12 mouse cellular contexts compared by ENCODE assay signal in the genomic region with DNA sequence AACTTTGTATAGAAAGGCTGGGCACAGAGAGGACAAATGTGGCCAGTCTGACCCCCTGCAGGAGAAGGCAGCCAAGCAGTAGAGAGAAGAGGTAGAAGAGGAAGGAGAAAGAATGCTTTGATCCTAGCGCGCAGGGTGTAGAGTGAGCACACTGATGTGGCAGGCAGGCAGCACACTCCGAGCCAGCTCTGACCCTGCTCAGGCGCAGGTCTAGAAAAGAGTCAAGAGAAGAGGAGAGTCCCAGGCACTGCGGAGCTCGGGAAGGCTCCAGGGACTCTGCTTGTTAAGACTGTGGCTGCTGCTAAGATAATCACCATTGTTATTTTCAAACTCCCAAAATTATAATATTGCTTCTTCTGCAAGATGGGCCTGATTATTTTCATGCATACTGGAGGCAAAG.
DNase-seq lines count a peak whose midpoint lies in the region; ATAC-seq and TF ChIP-seq lines count a peak whose summit lies in the region.
"Had no signal": no experiment of that assay in that cellular context is flagged by ENCODE, and none has a peak within 500 bp of the region (broad histone marks: within the 10 kb centered on the region; RNA-seq: fewer than 3 reads in every experiment).

No protein-coding gene starts in this region.

- H3K36me3 ChIP-seq in forebrain, embryonic 10.5 days (replicated peaks), result no peaks in the 10 kb centered on the region
- no peaks in the 10 kb centered on the region for H3K36me3 ChIP-seq in forebrain, embryonic 15.5 days
- H3K36me3 ChIP-seq in hindbrain, embryonic 12.5 days, result no peaks in the 10 kb centered on the region
- H3K36me3 ChIP-seq in hindbrain, postnatal 0 days (ENCODE audit: insufficient read depth, low read length), result no peaks in the 10 kb centered on the region
- H3K36me3 ChIP-seq in neural tube, embryonic 11.5 days (ENCODE audit: control insufficient read depth, insufficient read depth, low read length), result no peaks in the 10 kb centered on the region
- H3K36me3 ChIP-seq in neural tube, embryonic 15.5 days, result no peaks in the 10 kb centered on the region
- no peaks in the 10 kb centered on the region for H3K36me3 ChIP-seq in limb, embryonic 12.5 days
- H3K36me3 ChIP-seq: limb, embryonic 15.5 days had no signal

- no peaks in the 10 kb centered on the region for H3K27me3 ChIP-seq in forebrain, embryonic 10.5 days (ENCODE audit: poor library complexity, severe bottlenecking)
- no peaks in the 10 kb centered on the region for H3K27me3 ChIP-seq in forebrain, embryonic 15.5 days
- H3K27me3 ChIP-seq in hindbrain, embryonic 12.5 days, result no peaks in the 10 kb centered on the region
- H3K27me3 ChIP-seq in hindbrain, postnatal 0 days (ENCODE audit: insufficient read depth, low read length), result no peaks in the 10 kb centered on the region
- H3K27me3 ChIP-seq in neural tube, embryonic 11.5 days (ENCODE audit: control insufficient read depth, insufficient read depth, low read length), result no peaks in the 10 kb centered on the region
- H3K27me3 ChIP-seq in neural tube, embryonic 15.5 days (replicated peaks), result no peaks in the 10 kb centered on the region
- H3K27me3 ChIP-seq in limb, embryonic 12.5 days, result no peaks in the 10 kb centered on the region
- H3K27me3 ChIP-seq: limb, embryonic 15.5 days had no signal

- no peak for DNase-seq in forebrain, embryonic 10.5 days (ENCODE audit: extremely low spot score, low spot score)
- DNase-seq in hindbrain, postnatal 0 days (ENCODE audit: low spot score), result no peak
- no peak for DNase-seq in neural tube, embryonic 11.5 days (ENCODE audit: low spot score)
- DNase-seq in gastrocnemius, postnatal 36 days, result no peak
- DNase-seq: cerebellum, adult 2 months; kidney, adult 18-20 months; lung, postnatal 4 days had no signal

- H3K4me3 ChIP-seq in forebrain, embryonic 10.5 days, result peak overlapping the region; percentile 7
- no peak overlapping the region for H3K4me3 ChIP-seq in forebrain, embryonic 15.5 days
- H3K4me3 ChIP-seq in hindbrain, embryonic 12.5 days, result no peak overlapping the region
- no peak overlapping the region for H3K4me3 ChIP-seq in hindbrain, postnatal 0 days (ENCODE audit: low read length)
- H3K4me3 ChIP-seq in neural tube, embryonic 11.5 days (ENCODE audit: low read depth, low read length), result no peak overlapping the region
- no peak overlapping the region for H3K4me3 ChIP-seq in neural tube, embryonic 15.5 days (replicated peaks)
- no peak overlapping the region for H3K4me3 ChIP-seq in limb, embryonic 12.5 days (replicated peaks)
- H3K4me3 ChIP-seq: limb, embryonic 15.5 days had no signal

- no peak for TF ChIP-seq CTCF in hindbrain, postnatal 0 days (IDR thresholded peaks at IDR 0.05; ENCODE audit: low read depth)

- H3K9me3 ChIP-seq in forebrain, embryonic 10.5 days, result no peaks in the 10 kb centered on the region
- no peaks in the 10 kb centered on the region for H3K9me3 ChIP-seq in forebrain, embryonic 15.5 days
- H3K9me3 ChIP-seq in hindbrain, embryonic 12.5 days (replicated peaks), result no peaks in the 10 kb centered on the region
- no peaks in the 10 kb centered on the region for H3K9me3 ChIP-seq in hindbrain, postnatal 0 days (ENCODE audit: low read length)
- no peaks in the 10 kb centered on the region for H3K9me3 ChIP-seq in neural tube, embryonic 11.5 days (ENCODE audit: control insufficient read depth, low read length)
- H3K9me3 ChIP-seq in neural tube, embryonic 15.5 days (replicated peaks), result no peaks in the 10 kb centered on the region
- H3K9me3 ChIP-seq in limb, embryonic 12.5 days, result no peaks in the 10 kb centered on the region
- H3K9me3 ChIP-seq: limb, embryonic 15.5 days had no signal

- intact Hi-C loops in gastrocnemius, postnatal 36 days (cut with DNase I), result no loop called here

- under 1% methylated on average over 6 of the region's 6 CpGs for WGBS in forebrain, embryonic 10.5 days
- 6% methylated on average over 6 of the region's 6 CpGs for WGBS in forebrain, embryonic 15.5 days
- 2% methylated on average over 6 of the region's 6 CpGs for WGBS in hindbrain, embryonic 12.5 days
- 13% methylated on average over 6 of the region's 6 CpGs for WGBS in hindbrain, postnatal 0 days
- 3% methylated on average over 6 of the region's 6 CpGs for WGBS in neural tube, embryonic 11.5 days
- 17% methylated on average over 6 of the region's 6 CpGs for WGBS in neural tube, embryonic 15.5 days
- WGBS in limb, embryonic 12.5 days, result 12% methylated on average over 6 of the region's 6 CpGs

- H3K4me1 ChIP-seq in forebrain, embryonic 10.5 days, result peaks cover 47% of the 10 kb centered on the region
- H3K4me1 ChIP-seq in forebrain, embryonic 15.5 days, result peaks cover 32% of the 10 kb centered on the region
- H3K4me1 ChIP-seq in hindbrain, embryonic 12.5 days, result peaks cover 36% of the 10 kb centered on the region
- H3K4me1 ChIP-seq in hindbrain, postnatal 0 days (ENCODE audit: insufficient read depth, low read length), result peaks cover 8% of the 10 kb centered on the region; the same call in 1 of the 2 replicates
- peaks cover 19% of the 10 kb centered on the region for H3K4me1 ChIP-seq in neural tube, embryonic 11.5 days (ENCODE audit: control insufficient read depth, insufficient read depth, low read length)
- peaks cover 30% of the 10 kb centered on the region for H3K4me1 ChIP-seq in neural tube, embryonic 15.5 days
- H3K4me1 ChIP-seq in limb, embryonic 12.5 days (replicated peaks), result peaks cover 34% of the 10 kb centered on the region

- H3K9ac ChIP-seq in forebrain, embryonic 15.5 days (replicated peaks), result no peak overlapping the region
- H3K9ac ChIP-seq in hindbrain, embryonic 12.5 days, result no peak overlapping the region
- H3K9ac ChIP-seq in hindbrain, postnatal 0 days (replicated peaks; ENCODE audit: low read length), result no peak overlapping the region
- H3K9ac ChIP-seq in neural tube, embryonic 11.5 days (ENCODE audit: low read length), result no peak overlapping the region
- no peak overlapping the region for H3K9ac ChIP-seq in neural tube, embryonic 15.5 days (replicated peaks)
- no peak overlapping the region for H3K9ac ChIP-seq in limb, embryonic 12.5 days (replicated peaks)
- H3K9ac ChIP-seq: limb, embryonic 15.5 days had no signal

- peak overlapping the region; percentile 68 for H3K27ac ChIP-seq in forebrain, embryonic 10.5 days
- no peak overlapping the region for H3K27ac ChIP-seq in forebrain, embryonic 15.5 days (replicated peaks)
- H3K27ac ChIP-seq in hindbrain, embryonic 12.5 days, result peak overlapping the region; percentile 17; the same call in 1 of the 2 replicates
- H3K27ac ChIP-seq in hindbrain, postnatal 0 days, result no peak overlapping the region
- no peak overlapping the region for H3K27ac ChIP-seq in neural tube, embryonic 11.5 days (ENCODE audit: low read depth, low read length)
- no peak overlapping the region for H3K27ac ChIP-seq in neural tube, embryonic 15.5 days (replicated peaks)
- H3K27ac ChIP-seq in limb, embryonic 12.5 days, result no peak overlapping the region
- H3K27ac ChIP-seq: limb, embryonic 15.5 days had no signal

- no peak overlapping the region for H3K4me2 ChIP-seq in forebrain, embryonic 15.5 days (replicated peaks)
- H3K4me2 ChIP-seq in hindbrain, embryonic 12.5 days (replicated peaks), result 0 out of 2 replicates have a peak overlapping the region, but pooled peaks have one; percentile 13
- no peak overlapping the region for H3K4me2 ChIP-seq in hindbrain, postnatal 0 days (ENCODE audit: low read depth, low read length)
- H3K4me2 ChIP-seq in neural tube, embryonic 11.5 days (ENCODE audit: low read depth), result 0 out of 2 replicates have a peak overlapping the region, but pooled peaks have one; percentile 2
- H3K4me2 ChIP-seq in neural tube, embryonic 15.5 days, result no peak overlapping the region
- H3K4me2 ChIP-seq in limb, embryonic 12.5 days, result peak overlapping the region; percentile 17; the same call in 1 of the 2 replicates
- H3K4me2 ChIP-seq: limb, embryonic 15.5 days had no signal

- no peak for ATAC-seq in forebrain, embryonic 15.5 days (replicated peaks)
- ATAC-seq in hindbrain, embryonic 12.5 days (ENCODE audit: low FRiP score), result no peak
- ATAC-seq in hindbrain, postnatal 0 days, result no peak
- ATAC-seq in neural tube, embryonic 11.5 days (ENCODE audit: insufficient read depth, low FRiP score, low TSS enrichment), result no peak
- no peak for ATAC-seq in neural tube, embryonic 15.5 days (ENCODE audit: low FRiP score)
- ATAC-seq in limb, embryonic 12.5 days (ENCODE audit: insufficient number of reproducible peaks, insufficient read depth, low FRiP score, low TSS enrichment, low read depth), result no peak

Comparison
In these comparisons a context has a peak if more than half of its experiments do, and no peak if none do; other contexts are left out.
1. H3K27ac ChIP-seq: peak in forebrain, embryonic 10.5 days (single experiment) and hindbrain, embryonic 12.5 days (single experiment); none in forebrain, embryonic 15.5 days (single experiment), hindbrain, postnatal 0 days (single experiment), neural tube, embryonic 11.5 days (single experiment), neural tube, embryonic 15.5 days (single experiment) and limb, embryonic 12.5 days (single experiment).
2. H3K4me2 ChIP-seq: peak in hindbrain, embryonic 12.5 days (single experiment), neural tube, embryonic 11.5 days (single experiment) and limb, embryonic 12.5 days (single experiment); none in forebrain, embryonic 15.5 days (single experiment), hindbrain, postnatal 0 days (single experiment) and neural tube, embryonic 15.5 days (single experiment).